Mouse (Mus musculus) liver, embryonic 15.5 days (tissue): Measurements from ENCODE around the gene Gtf2ird1. TPM values are rescaled to one million over a fixed set of nuclear protein-coding genes. Genes with fewer than 3 reads are reported as not detected.
"Not testable (repeated sequence)": the region's sequence is repeated elsewhere in the genome, so short reads cannot be mapped to it uniquely, and the experiment has no call there.

ENCODE experiments used
- ATAC-seq: fragments of 200-750 bp; cut with Nextera tagmentation; 2 replicates; pipeline ENCODE4 v1.8.0; 2017; ENCODE audit warnings: moderate number of reproducible peaks, mild to moderate bottlenecking, moderate library complexity; ENCODE audit not compliant: insufficient read depth
- H3K27ac ChIP-seq: fragments of 300-500 bp; sonication (generic); replicated peaks from 2 replicates; pipeline ENCODE4 v1.5.1; 2015; ENCODE audit warnings: mild to moderate bottlenecking, inconsistent platforms
- H3K27me3 ChIP-seq: fragments of 300-500 bp; sonication (generic); 2 replicates; pipeline ENCODE4 v1.6.1; 2015; ENCODE audit warnings: mild to moderate bottlenecking, inconsistent platforms
- H3K36me3 ChIP-seq: fragments of 300-500 bp; sonication (generic); replicated peaks from 2 replicates; pipeline ENCODE4 v1.6.1; 2015; ENCODE audit warnings: moderate library complexity, mild to moderate bottlenecking, inconsistent platforms
- H3K4me1 ChIP-seq: fragments of 300-500 bp; sonication (generic); replicated peaks from 2 replicates; pipeline ENCODE4 v1.6.1; 2015; ENCODE audit warnings: inconsistent platforms
- H3K4me2 ChIP-seq: fragments of 300-500 bp; sonication (generic); 2 replicates; pipeline ENCODE4 v1.6.1; 2015; ENCODE audit warnings: moderate library complexity, mild to moderate bottlenecking, inconsistent platforms
- H3K4me3 ChIP-seq: fragments of 300-500 bp; sonication (generic); replicated peaks from 2 replicates; pipeline ENCODE4 v1.5.1; 2015; ENCODE audit warnings: mild to moderate bottlenecking, inconsistent platforms
- H3K9ac ChIP-seq: fragments of 300-500 bp; sonication (generic); 2 replicates; pipeline ENCODE4 v1.6.1; 2015; ENCODE audit warnings: moderate library complexity, mild to moderate bottlenecking, inconsistent platforms
- H3K9me3 ChIP-seq: fragments of 300-500 bp; sonication (generic); replicated peaks from 2 replicates; pipeline ENCODE4 v1.6.1; 2016; ENCODE audit warnings: inconsistent platforms
- WGBS: fragments of 180-500 bp; shearing (Covaris S2); methylation state at CpG from one replicate; pipeline ENCODE4 v1.1.7; 2015; ENCODE audit warnings: mixed read lengths; ENCODE audit not compliant: insufficient replicate concordance; 5-methylcytosine and 5-hydroxymethylcytosine counted together
- polyA plus RNA-seq: library from polyadenylated mRNA; unstranded; fragments of >200 nt; fragmentation: Nextera tagmentation; extraction: Ambion mirVana; gene quantifications from 2 replicates; pipeline ENCODE4 v1.2.1, GENCODE M21; 2015

Gene Gtf2ird1
- polyA plus RNA-seq, 1 experiment from 2014 or later: 10.2 TPM

DNA sequence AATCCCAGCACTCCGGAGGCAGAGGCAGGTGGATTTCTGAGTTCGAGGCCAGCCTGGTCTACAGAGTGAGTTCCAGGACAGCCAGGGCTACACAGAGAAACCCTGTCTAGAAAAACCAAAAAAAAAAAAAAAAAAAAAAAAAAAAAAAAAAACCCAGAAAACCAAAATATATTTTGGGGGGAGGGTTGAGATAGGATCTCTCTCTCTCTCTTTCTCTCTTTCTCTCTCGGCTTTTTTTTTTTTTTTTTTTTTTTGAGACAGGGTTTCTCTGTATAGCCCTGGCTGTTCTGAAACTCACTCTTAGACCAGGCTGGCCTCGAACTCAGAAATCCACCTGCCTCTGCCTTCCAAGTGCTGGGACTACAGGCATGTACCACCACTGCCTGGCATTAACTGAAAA lies 113.0 kb downstream of the Gtf2ird1 start:
- not testable (repeated sequence) for H3K27ac ChIP-seq, H3K4me1 ChIP-seq, ATAC-seq, H3K4me2 ChIP-seq, H3K36me3 ChIP-seq, H3K4me3 ChIP-seq, H3K9me3 ChIP-seq, H3K9ac ChIP-seq, H3K27me3 ChIP-seq
- 70% methylated on average over 3 of the region's 4 CpGs for WGBS

DNA sequence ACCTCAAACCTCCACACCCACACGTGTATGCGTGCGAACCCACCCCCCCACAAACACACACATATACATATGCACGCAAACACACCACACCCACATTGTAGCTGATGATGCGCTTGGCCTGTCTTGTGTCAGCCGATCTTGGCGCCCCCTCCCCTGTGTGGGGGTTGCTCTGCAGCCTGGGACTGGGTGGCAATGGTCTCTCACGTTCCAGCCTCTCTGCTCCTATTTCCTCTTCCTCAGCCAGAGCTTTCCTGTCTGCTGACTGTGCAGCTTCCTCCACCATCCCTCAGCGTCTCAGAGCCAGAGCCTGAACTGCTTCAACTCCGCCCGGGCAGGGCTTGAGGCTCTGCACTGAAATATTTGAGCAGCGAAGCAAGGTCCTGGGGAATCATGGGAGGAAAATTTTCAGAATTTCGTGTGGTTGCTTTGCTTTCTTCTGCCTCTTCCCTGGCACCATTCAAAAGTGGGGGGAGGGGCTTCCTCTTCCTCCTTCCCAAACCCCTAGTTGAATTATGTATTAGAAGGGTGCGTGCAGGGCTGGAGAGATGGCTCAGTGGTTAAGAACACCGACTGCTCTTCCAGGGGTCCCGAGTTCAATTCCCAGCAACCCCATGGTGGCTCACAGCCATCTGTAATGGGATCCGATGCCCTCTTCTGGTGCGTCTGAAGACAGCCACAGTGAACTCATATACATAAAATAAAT lies 113.9 kb downstream of the Gtf2ird1 start:
- no peaks in the 10 kb centered on the region for H3K36me3 ChIP-seq
- H3K27ac ChIP-seq: no peak overlapping the region
- no peaks in the 10 kb centered on the region for H3K27me3 ChIP-seq
- H3K4me3 ChIP-seq: no peak overlapping the region
- H3K9ac ChIP-seq: no peak overlapping the region
- ATAC-seq: peak; percentile 61
- H3K9me3 ChIP-seq: no peaks in the 10 kb centered on the region
- 36% methylated on average over 18 of the region's 18 CpGs for WGBS
- H3K4me2 ChIP-seq: peak overlapping the region; percentile 19
- H3K4me1 ChIP-seq: 0 out of 2 replicates have a peak, but pooled peaks cover 3% of the 10 kb centered on the region

DNA sequence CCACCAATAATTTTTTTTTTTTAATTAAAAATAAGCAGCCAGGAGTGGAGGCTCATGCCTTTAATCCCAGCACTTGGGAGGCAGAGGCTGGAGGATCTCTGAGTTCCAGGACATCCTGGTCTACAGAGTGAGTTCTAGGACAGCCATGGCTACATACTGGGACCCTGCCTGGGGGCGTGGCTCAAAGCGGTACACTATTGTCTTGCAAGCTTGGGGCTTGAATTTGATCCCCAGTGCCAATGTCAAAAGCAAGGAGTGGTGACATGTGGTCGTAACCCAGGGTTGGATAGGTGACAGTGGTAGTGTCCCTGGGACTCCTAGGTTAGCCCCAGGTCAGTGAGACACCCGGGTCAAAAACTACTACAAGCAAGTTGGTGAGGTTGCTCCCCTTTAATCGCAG lies 114.8 kb downstream of the Gtf2ird1 start:
- no peaks in the 10 kb centered on the region for H3K27me3 ChIP-seq
- H3K4me2 ChIP-seq: no peak overlapping the region
- no peaks in the 10 kb centered on the region for H3K36me3 ChIP-seq
- 0 out of 2 replicates have a peak, but pooled peaks cover 3% of the 10 kb centered on the region for H3K4me1 ChIP-seq
- 76% methylated on average over 5 of the region's 5 CpGs for WGBS
- H3K27ac ChIP-seq: no peak overlapping the region
- H3K9me3 ChIP-seq: no peaks in the 10 kb centered on the region
- H3K4me3 ChIP-seq: no peak overlapping the region
- no peak for ATAC-seq
- no peak overlapping the region for H3K9ac ChIP-seq

DNA sequence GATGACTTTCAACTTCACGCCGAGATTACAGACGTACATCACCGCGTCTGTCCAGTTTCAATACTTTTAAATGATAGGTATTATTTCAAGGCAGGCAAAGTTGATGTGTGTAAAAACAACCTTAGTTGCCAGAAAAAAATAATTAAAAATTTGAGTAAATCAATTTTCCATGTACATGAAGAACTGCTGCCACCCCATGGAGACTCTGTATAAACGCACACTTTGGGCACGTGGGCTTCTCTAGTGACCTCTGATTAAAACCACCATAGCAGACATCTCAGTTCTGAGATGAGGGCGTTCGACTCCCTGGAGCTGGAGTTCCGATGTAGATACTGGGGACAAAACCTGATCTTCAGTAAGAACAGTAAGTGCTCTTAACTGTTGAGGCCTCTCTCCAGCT lies 115.2 kb downstream of the Gtf2ird1 start:
- H3K27ac ChIP-seq: no peak overlapping the region
- H3K4me2 ChIP-seq: no peak overlapping the region
- 57% methylated on average over 10 of the region's 10 CpGs for WGBS
- ATAC-seq: no peak
- 0 out of 2 replicates have a peak, but pooled peaks cover 3% of the 10 kb centered on the region for H3K4me1 ChIP-seq
- no peaks in the 10 kb centered on the region for H3K9me3 ChIP-seq
- no peaks in the 10 kb centered on the region for H3K27me3 ChIP-seq
- H3K9ac ChIP-seq: no peak overlapping the region
- no peak overlapping the region for H3K4me3 ChIP-seq
- H3K36me3 ChIP-seq: no peaks in the 10 kb centered on the region

DNA sequence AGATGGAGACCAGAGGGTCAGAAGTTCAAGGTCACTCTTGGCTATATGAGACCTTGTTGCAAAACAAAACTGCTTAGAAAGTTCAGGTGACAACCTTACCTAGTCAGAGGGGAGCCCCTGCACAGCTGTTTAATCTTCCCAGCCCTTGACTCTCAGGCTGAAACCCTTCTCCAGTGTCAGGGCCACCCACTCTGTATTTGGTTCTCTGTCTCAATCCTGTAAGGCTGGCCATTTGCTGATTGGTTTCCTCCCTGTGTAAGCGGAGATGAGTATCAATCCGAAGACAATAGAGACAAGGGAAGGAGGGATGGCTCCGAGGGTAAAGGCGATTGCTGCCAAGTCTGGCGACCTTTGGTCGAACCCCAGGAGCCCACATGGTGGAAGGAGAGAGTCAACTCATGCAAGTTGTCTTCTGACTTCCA lies 116.4 kb downstream of the Gtf2ird1 start:
- Histone ChIP-seq H3K27me3 (no peaks in the 10 kb centered on the region), H3K27ac (no peak overlapping the region), H3K4me3 (no peak overlapping the region), H3K36me3 (no peaks in the 10 kb centered on the region), H3K4me1 (0 out of 2 replicates have a peak, but pooled peaks cover 3% of the 10 kb centered on the region), H3K9ac (no peak overlapping the region), H3K9me3 (no peaks in the 10 kb centered on the region), H3K4me2 (no peak overlapping the region)
- no peak for ATAC-seq
- WGBS: 48% methylated on average over 6 of the region's 6 CpGs

DNA sequence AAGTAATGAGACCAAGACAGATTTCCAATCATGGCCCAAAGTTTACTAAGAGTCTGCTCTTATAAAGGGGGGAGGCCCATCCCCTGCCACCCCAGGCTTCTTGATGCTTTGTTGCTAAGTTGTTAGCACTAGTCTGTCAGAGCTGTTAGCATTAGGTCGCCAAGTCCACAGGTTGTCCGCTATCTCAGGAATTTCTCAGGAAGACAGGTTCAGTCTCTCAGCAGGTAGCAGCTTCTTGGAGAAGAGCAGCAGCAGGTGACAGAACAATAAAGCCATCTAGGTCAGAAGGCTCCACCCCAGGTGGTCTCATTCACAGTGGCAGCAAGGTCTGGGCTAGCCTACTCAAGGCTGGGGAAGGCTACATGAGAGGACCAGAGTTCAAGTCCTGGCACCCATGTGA lies 119.5 kb downstream of the Gtf2ird1 start:
- not testable (repeated sequence) for H3K36me3 ChIP-seq, H3K9ac ChIP-seq, H3K4me3 ChIP-seq, H3K4me2 ChIP-seq, H3K9me3 ChIP-seq, H3K4me1 ChIP-seq, H3K27ac ChIP-seq, H3K27me3 ChIP-seq, ATAC-seq
- 85% methylated on average over 2 of the region's 2 CpGs for WGBS

DNA sequence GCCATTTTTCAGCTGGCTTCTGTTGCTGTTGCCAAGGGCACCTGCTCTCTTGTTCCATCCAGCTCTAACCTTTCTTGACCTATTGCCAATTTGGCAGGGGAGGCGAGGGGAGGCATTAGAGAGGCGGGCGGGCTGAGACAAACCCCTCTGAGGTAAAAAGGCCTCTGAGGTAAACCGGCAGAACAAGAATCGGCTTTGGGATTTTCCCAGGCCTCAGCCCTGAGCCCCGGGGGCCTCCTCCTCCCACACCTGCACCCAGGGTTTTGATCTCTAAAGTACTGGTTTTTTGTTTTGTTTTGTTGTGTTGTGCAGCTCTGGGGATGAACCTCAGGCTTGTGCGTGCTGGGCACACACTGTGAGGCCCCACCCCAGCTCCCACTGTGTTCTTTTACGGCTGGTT lies 123.8 kb downstream of the Gtf2ird1 start:
- ATAC-seq: no peak
- Histone ChIP-seq H3K36me3 (no peaks in the 10 kb centered on the region), H3K4me3 (no peak overlapping the region), H3K9me3 (no peaks in the 10 kb centered on the region), H3K4me1 (peaks cover 17% of the 10 kb centered on the region), H3K27me3 (no peaks in the 10 kb centered on the region), H3K27ac (no peak overlapping the region), H3K9ac (no peak overlapping the region), H3K4me2 (no peak overlapping the region)
- 74% methylated on average over 8 of the region's 8 CpGs for WGBS

DNA sequence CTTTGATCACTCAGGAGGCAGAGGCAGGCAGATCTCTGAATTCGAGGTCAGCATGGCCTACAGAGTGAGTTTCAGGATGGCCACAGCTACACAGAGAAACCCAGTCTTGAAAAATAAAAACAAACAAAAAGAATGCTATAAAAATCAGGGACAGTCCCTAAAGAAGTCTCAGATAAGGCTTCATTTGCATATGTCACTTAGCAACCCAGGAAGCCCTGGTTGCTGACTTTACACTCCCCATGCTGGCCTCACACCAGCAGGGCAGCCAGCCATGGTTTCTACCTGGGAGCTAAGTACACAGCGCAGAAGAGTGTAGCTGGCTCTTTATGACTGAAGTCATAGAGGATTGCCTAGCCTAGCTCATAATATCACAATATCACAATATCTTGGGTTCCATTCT lies 126.4 kb downstream of the Gtf2ird1 start:
- no peaks in the 10 kb centered on the region for H3K36me3 ChIP-seq
- no peaks in the 10 kb centered on the region for H3K9me3 ChIP-seq
- no peak overlapping the region for H3K4me3 ChIP-seq
- peaks cover 32% of the 10 kb centered on the region for H3K4me1 ChIP-seq
- no peaks in the 10 kb centered on the region for H3K27me3 ChIP-seq
- no peak overlapping the region for H3K9ac ChIP-seq
- WGBS: 74% methylated on average over 2 of the region's 2 CpGs
- ATAC-seq: no peak
- no peak overlapping the region for H3K4me2 ChIP-seq
- H3K27ac ChIP-seq: no peak overlapping the region

DNA sequence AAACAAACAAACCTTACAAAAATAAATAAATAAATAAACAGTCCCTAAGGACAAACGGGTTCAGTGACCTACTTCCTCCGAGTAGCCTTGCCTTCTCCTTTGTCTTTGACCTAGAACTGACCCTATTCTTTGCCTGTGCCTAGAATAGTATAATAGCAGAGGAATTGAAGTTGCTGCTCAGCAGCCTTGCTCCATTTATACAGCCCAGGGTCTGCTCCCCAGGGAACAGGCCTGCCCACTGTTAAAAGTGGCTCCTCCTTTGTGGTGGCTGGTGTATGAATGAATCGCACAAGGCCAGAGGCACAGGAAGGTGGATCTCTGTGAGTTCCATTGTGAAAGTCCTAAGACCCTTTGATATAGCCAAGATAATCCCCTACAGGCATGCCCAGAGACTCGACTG lies 127.2 kb downstream of the Gtf2ird1 start:
- Histone ChIP-seq H3K4me2 (no peak overlapping the region), H3K36me3 (no peaks in the 10 kb centered on the region), H3K4me1 (peaks cover 35% of the 10 kb centered on the region), H3K4me3 (no peak overlapping the region), H3K9ac (no peak overlapping the region), H3K9me3 (no peaks in the 10 kb centered on the region), H3K27ac (no peak overlapping the region), H3K27me3 (no peaks in the 10 kb centered on the region)
- ATAC-seq: no peak
- 65% methylated on average over 4 of the region's 4 CpGs for WGBS

DNA sequence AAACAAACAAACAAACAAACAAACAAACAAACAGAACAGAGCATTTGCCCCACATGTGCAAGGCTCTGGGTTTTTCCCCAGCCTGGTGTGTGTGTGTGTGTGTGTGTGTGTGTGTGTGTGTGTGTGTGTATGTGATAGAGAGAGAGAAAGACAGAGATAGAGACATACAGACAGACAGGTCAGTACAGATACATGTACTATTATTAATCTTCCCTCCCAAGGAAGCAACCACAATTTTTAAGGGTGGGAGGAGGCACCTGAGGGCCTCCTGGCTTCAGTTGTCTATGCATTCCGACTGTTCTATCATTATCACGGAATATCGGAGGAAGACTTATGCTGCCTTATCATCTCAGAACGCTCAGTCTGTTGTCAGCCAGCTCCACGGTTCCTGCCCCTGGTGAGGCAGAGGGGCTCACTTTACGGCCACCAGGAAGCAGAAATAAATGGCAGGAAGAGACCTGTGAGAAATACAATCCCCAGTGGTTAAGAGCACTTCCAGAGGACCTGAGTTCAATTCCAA lies 128.0 kb downstream of the Gtf2ird1 start:
- Histone ChIP-seq H3K4me2 (no peak overlapping the region), H3K27ac (peak overlapping the region; percentile 30; the same call in 1 of the 2 replicates), H3K9ac (no peak overlapping the region), H3K9me3 (no peaks in the 10 kb centered on the region), H3K36me3 (no peaks in the 10 kb centered on the region), H3K4me1 (peaks cover 39% of the 10 kb centered on the region), H3K27me3 (no peaks in the 10 kb centered on the region), H3K4me3 (no peak overlapping the region)
- 36% methylated on average over 6 of the region's 6 CpGs for WGBS
- peak; percentile 77 for ATAC-seq

DNA sequence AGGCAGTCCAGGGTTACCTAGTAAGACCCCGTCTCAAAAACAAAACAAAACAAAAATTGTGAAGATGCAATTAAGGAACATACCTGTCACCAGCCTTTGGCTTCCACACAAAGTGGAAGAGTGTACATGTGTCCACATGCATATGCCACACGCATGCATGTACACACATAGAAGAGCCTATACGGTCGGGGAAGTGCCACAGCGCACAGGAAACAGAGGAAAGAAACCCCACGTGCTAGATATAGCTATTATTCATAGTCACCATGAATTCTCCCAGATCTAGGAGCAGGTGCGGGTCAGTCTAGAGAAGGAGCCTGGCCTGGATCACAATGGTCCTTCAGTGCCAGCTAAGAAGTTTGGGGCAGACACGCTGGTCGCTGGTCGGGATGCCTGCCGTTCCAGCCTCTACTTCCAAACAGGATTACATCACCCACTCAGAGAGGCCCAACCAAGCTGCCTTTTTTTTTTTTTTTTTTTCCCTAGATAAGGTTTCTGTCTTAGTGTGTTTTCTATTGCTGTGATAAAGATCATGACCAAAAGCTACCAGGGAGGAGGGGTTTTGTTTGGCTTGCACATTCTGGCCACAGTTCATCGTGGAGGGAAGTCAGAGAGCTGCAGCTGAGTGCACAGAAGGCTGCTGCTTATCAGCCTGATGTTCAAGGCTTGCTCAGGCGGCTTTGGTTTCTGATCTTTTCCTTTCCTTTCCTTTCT lies 130.5 kb downstream of the Gtf2ird1 start:
- Histone ChIP-seq H3K4me2 (peak overlapping the region; percentile 25; the same call in 1 of the 2 replicates), H3K36me3 (no peaks in the 10 kb centered on the region), H3K9me3 (no peaks in the 10 kb centered on the region), H3K4me3 (no peak overlapping the region), H3K27ac (peak overlapping the region; percentile 59), H3K4me1 (peaks cover 43% of the 10 kb centered on the region), H3K27me3 (no peaks in the 10 kb centered on the region), H3K9ac (no peak overlapping the region)
- no peak for ATAC-seq
- 36% methylated on average over 13 of the region's 13 CpGs for WGBS
